Mouse (Mus musculus) limb, embryonic 11.5 days (tissue): ENCODE results near the gene Nat10. TPM values are rescaled to one million over a fixed set of nuclear protein-coding genes. Genes with fewer than 3 reads are reported as not detected.

Experiments used
- ATAC-seq: fragments of 200-750 bp; cut with Nextera tagmentation; 2 replicates; pipeline ENCODE4 v1.8.0; 2017; ENCODE audit warnings: low read depth; ENCODE audit not compliant: insufficient number of reproducible peaks, low FRiP score, low TSS enrichment
- DNase-seq: peaks from one replicate; pipeline ENCODE4 v3.0.0-alpha.2; 2015; ENCODE audit warnings: low spot score
- H3K27ac ChIP-seq: fragments of 300-500 bp; sonication (generic); replicated peaks from 2 replicates; pipeline ENCODE4 v1.5.1; 2014; ENCODE audit warnings: low read depth, mild to moderate bottlenecking, low read length
- H3K27me3 ChIP-seq: fragments of 300-500 bp; sonication (generic); 2 replicates; pipeline ENCODE4 v1.6.1; 2014; ENCODE audit warnings: mild to moderate bottlenecking, low read length, mixed read lengths; ENCODE audit not compliant: control insufficient read depth, insufficient read depth
- H3K36me3 ChIP-seq: fragments of 300-500 bp; sonication (generic); 2 replicates; pipeline ENCODE4 v1.6.1; 2014; ENCODE audit warnings: mild to moderate bottlenecking, low read length, moderate library complexity, mixed read lengths; ENCODE audit not compliant: control insufficient read depth, insufficient read depth
- H3K4me1 ChIP-seq: fragments of 300-500 bp; sonication (generic); 2 replicates; pipeline ENCODE4 v1.6.1; 2014; ENCODE audit warnings: low read length, mixed read lengths; ENCODE audit not compliant: control insufficient read depth, insufficient read depth
- H3K4me2 ChIP-seq: fragments of 300-500 bp; sonication (generic); 2 replicates; pipeline ENCODE4 v1.6.1; 2014; ENCODE audit warnings: low read depth, mild to moderate bottlenecking, moderate library complexity; ENCODE audit not compliant: severe bottlenecking
- H3K4me3 ChIP-seq: fragments of 300-500 bp; sonication (generic); 2 replicates; pipeline ENCODE4 v1.5.1; 2014; ENCODE audit warnings: low read depth, low read length
- H3K9ac ChIP-seq: fragments of 300-500 bp; sonication (generic); 2 replicates; pipeline ENCODE4 v1.6.1; 2014; ENCODE audit warnings: mild to moderate bottlenecking, low read length
- H3K9me3 ChIP-seq: fragments of 300-500 bp; sonication (generic); 2 replicates; pipeline ENCODE4 v1.6.1; 2016; ENCODE audit warnings: low read length; ENCODE audit not compliant: control insufficient read depth
- WGBS: fragments of 180-500 bp; shearing (Covaris S2); extraction: QIAGEN DNeasy Blood & Tissue Kit; methylation state at CpG from one replicate; pipeline ENCODE4 v1.1.7; 2014; 5-methylcytosine and 5-hydroxymethylcytosine counted together
- polyA plus RNA-seq: library from polyadenylated mRNA; unstranded; fragments of >200 nt; fragmentation: Nextera tagmentation; extraction: Ambion mirVana; gene quantifications from 2 replicates; pipeline ENCODE4 v1.2.1, GENCODE M21; 2014

Nat10 gene
- polyA plus RNA-seq, result 29.4 and 31.1 TPM in 2 replicates

DNA sequence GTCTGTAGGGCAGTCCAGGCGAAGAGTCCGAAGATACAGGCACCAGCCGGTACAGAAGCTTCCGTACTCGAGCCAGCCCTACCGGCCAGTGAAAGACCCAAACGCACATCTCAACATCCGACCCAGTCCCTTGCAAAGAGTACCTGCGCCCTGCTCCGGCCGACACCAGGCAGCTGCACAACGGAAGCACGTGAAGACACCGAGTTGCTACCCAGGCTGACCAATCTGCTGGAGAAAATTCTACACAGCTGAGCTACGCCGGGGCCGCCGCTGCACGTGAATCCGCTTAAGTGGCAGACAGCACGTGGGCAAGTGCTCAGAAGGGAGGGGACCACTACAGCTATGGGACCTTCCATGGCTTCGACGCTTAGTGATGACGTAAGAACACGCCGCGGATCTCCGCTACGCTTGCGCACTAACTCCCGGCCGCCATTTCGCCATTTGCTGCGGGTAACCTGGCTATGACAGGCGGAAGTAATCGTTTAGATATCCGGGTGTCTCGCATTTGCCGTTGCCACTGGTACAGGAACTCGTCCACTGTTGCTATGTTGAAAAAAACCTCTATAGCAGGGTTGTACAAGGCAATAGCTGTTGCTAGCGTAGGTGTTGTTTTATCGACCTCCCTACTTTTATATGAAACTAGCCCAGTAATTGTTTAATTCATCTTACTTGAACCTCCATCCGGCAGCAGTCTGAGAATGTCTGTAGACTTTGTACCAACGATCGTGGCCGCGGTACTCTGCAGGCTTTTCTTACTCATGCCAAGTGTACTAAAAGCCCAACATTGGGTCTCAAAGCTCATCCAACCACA lies at the start of gene Nat10:
Gene Nat10 (minus strand): TSS at position 365 of the 811 bp plus-strand sequence.
- Histone ChIP-seq H3K4me3 (peak within 1 kb of the TSS; percentile 58), H3K9me3 (no peaks in the 10 kb centered on the region), H3K27me3 (no peaks in the 10 kb centered on the region), H3K4me2 (peak within 1 kb of the TSS; percentile 70), H3K27ac (peak within 1 kb of the TSS; percentile 68), H3K4me1 (no peaks in the 10 kb centered on the region), H3K36me3 (peaks cover 3% of the 10 kb centered on the region), H3K9ac (peak within 1 kb of the TSS; percentile 62)
- DNase-seq (peak; percentile 98), ATAC-seq (peak; percentile 95)
- under 1% methylated on average over 47 of the region's 47 CpGs for WGBS

DNA sequence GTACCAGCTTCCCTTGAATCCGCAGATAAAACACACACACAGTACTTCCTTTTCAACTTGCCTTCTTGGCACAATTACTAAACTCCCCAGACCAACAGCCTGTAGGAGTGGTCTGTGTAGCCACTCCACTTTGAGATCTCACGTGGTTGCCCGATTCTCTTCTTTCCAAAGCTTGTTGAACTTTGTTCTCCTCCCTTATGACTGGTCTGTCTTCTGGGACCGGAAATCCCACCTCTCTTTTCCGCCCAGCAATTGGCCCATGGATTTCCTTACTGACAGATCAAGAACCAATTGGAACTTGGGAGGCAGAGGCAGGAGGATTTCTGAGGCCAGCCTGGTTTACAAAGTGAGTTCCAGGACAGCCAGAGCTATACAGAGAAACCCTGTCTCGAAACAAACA lies 49.3 kb upstream of the Nat10 start:
- ATAC-seq, result no peak
- no peak for DNase-seq

DNA sequence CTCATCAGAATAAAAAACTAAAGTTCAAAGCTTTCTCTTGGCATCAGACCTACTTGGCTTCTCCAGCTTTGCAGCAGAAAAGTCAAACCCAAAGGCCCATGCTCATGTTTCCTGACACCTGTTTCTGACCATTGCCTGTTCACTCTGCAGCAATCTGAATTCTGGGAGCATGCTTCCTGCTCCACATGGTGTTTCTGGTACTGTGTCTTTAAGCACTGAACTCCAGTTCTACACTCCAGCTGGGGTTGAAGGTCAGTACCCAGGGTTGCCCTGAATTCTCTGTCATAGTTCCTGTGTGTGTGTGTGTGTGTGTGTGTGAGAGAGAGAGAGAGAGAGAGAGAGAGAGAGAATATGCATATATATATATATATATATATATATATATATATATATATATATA lies 47.4 kb upstream of the Nat10 start:
- Histone ChIP-seq H3K9ac (no peak overlapping the region), H3K4me3 (no peak overlapping the region), H3K4me2 (no peak overlapping the region), H3K27ac (no peak overlapping the region), H3K36me3 (no peaks in the 10 kb centered on the region), H3K4me1 (no peaks in the 10 kb centered on the region), H3K9me3 (no peaks in the 10 kb centered on the region), H3K27me3 (no peaks in the 10 kb centered on the region)
- DNase-seq (no peak), ATAC-seq (no peak)

More for the DNA sequence above, 49.3 kb upstream of the Nat10 start:
- no peak overlapping the region for H3K4me2 ChIP-seq
- H3K4me3 ChIP-seq, result no peak overlapping the region
- no peaks in the 10 kb centered on the region for H3K9me3 ChIP-seq
- H3K27ac ChIP-seq, result no peak overlapping the region
- H3K4me1 ChIP-seq, result no peaks in the 10 kb centered on the region
- H3K36me3 ChIP-seq, result no peaks in the 10 kb centered on the region
- WGBS, result 86% methylated on average over 6 of the region's 6 CpGs
- H3K9ac ChIP-seq, result no peak overlapping the region
- H3K27me3 ChIP-seq, result no peaks in the 10 kb centered on the region

DNA sequence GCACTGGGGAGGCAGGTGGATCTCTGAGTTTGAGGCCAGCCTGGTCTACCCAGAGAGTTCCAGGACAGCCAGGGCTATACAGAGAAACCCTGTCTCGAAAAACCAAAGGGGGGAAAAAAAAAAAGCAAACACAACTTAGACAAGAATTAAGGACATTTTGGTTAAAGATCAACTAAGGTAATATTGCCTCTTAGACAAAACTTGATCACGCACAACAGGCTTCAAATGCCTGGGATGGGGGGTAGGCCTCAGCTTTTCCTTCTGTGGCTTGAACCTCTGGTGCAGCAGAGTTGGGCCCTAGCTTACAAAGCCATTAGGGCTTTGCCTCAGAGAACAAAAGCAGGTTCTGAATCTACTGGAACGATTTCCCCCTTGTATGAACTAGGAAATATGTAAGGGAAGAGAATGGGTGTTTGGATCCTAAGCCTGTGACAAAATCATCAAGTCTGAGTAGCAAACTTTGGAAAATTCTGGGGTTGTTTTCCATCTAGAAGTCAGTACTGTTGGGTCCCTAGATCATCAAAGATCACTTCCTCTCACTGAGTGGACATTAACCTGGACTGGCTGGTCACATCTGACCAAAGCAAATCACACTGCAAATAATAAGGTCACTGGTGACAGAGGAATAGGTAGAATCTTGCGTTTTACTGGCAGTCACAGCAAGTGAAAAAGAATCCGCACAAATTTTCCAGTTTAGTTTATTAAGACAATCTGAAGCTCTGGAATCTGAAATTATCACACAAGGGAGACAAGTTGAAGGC lies 42.9 kb upstream of the Nat10 start:
- no peak overlapping the region for H3K9ac ChIP-seq
- no peaks in the 10 kb centered on the region for H3K4me1 ChIP-seq
- H3K4me2 ChIP-seq, result no peak overlapping the region
- H3K36me3 ChIP-seq, result no peaks in the 10 kb centered on the region
- H3K27ac ChIP-seq, result no peak overlapping the region
- no peak overlapping the region for H3K4me3 ChIP-seq
- H3K9me3 ChIP-seq, result no peaks in the 10 kb centered on the region
- ATAC-seq, result no peak
- DNase-seq, result no peak
- 87% methylated on average over 5 of the region's 5 CpGs for WGBS
- no peaks in the 10 kb centered on the region for H3K27me3 ChIP-seq

DNA sequence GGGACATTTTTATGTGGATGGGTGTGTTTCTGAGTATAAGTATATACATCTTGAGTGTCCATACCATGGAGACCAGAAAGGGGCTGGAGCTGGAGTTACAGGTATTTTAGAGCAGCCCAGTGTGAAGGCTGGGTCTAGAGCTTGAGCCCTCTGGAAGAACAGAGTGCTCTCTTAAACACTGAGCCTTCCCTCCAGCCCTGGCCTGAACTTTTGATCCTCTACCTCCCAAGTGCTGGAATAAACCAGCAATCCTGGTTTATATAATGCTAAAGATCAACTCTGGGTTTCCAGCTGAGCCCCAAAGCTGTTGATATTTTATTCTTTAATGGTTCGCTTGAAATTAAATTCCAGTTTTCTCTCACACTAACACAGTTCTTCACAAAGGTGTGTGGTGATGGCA lies 41.4 kb upstream of the Nat10 start:
- Histone ChIP-seq H3K9me3 (no peaks in the 10 kb centered on the region), H3K36me3 (no peaks in the 10 kb centered on the region), H3K27ac (no peak overlapping the region), H3K4me3 (no peak overlapping the region), H3K4me2 (no peak overlapping the region), H3K4me1 (peaks cover 4% of the 10 kb centered on the region; the same call in 1 of the 2 replicates), H3K27me3 (no peaks in the 10 kb centered on the region), H3K9ac (no peak overlapping the region)
- DNase-seq (no peak), ATAC-seq (no peak)
- 83% methylated on average over 1 of the region's 1 CpGs for WGBS

DNA sequence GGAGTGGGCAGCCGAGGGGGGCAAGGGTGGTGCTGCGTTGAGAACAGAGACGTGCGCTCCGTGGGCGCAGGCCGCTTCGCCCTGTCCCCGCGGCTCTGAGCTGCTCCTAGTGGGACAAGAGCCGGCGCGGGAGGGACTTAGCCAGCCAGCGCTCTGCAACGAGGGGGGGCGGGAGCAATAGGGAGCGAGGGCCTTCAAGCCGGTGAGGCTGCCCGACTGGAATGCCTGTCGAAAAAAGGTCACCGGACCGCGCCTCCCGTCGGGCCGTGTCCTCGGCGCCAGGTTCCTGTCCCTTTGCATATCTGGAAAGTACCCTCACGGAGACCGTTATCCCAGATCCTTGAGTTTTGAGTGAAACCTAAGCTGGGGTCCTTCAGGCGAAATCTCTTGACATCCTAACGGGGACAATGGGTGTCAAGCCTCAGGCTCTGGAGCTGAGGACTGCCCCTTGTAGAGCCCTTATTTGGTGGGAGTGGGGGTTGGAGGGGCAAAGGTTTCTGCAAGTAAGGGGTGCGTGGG lies 36.5 kb upstream of the Nat10 start, which contains the start of gene Caprin1:
Gene Caprin1 (minus strand): TSS at position 159 of the 519 bp plus-strand sequence.
- ATAC-seq (peak; percentile 93), DNase-seq (peak; percentile 96)
- H3K9ac ChIP-seq, result peak within 1 kb of the TSS; percentile 92
- H3K27ac ChIP-seq, result peak within 1 kb of the TSS; percentile 100
- no peaks in the 10 kb centered on the region for H3K27me3 ChIP-seq
- no peaks in the 10 kb centered on the region for H3K9me3 ChIP-seq
- under 1% methylated on average over 33 of the region's 33 CpGs for WGBS
- peaks cover 6% of the 10 kb centered on the region for H3K4me1 ChIP-seq
- peaks cover 3% of the 10 kb centered on the region; the same call in 1 of the 2 replicates for H3K36me3 ChIP-seq
- H3K4me2 ChIP-seq, result peak within 1 kb of the TSS; percentile 58
- peak within 1 kb of the TSS; percentile 94 for H3K4me3 ChIP-seq

DNA sequence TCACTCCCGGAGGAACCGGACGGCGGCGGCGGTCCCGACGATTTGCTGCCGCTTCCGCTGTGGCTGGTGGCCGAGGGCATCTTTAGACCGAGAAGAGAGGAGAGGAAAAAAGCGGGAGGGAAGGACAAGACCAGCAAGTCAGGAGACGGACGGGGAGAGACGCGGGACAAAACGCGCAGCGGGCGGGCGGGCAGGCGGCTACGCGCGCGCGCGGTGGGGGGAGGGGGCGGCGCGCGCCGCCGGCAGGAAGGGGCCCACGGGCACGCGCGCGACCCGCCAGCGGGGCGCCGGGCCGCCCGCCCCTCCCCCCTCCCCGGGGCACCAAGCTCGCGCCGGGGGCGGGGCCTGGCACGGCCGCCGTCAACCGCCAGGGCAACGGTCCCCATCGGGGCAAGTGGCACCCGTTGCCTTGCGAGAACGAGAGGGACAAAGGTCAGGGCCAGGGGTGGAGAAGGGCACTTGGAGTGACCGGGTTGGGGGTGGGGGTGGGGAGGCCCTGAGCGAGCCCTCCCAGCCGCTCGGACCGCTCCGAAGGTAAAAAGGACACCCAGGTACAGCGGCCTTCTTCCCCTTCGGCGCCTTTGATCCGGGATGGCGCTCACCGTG lies 35.9 kb upstream of the Nat10 start:
- ATAC-seq, result peak; percentile 70
- under 1% methylated on average over 60 of the region's 72 CpGs for WGBS

More for the DNA sequence above, 35.9 kb upstream of the Nat10 start:
- H3K27ac ChIP-seq, result peak overlapping the region; percentile 100
- H3K4me1 ChIP-seq, result peaks cover 6% of the 10 kb centered on the region
- H3K4me3 ChIP-seq, result peak overlapping the region; percentile 94
- H3K9me3 ChIP-seq, result no peaks in the 10 kb centered on the region
- H3K36me3 ChIP-seq, result peaks cover 3% of the 10 kb centered on the region; the same call in 1 of the 2 replicates
- no peaks in the 10 kb centered on the region for H3K27me3 ChIP-seq
- DNase-seq, result peak; percentile 88
- peak overlapping the region; percentile 58 for H3K4me2 ChIP-seq
- H3K9ac ChIP-seq, result peak overlapping the region; percentile 92
